Mouse (Mus musculus) spleen, adult 2 months (tissue): ENCODE measurements around the gene Atg4d.
"Not testable (repeated sequence)": the region's sequence is repeated elsewhere in the genome, so short reads cannot be mapped to it uniquely, and the experiment has no call there.

Experiments
- CTCF ChIP-seq: fragments of 200-500 bp; IDR thresholded peaks from 2 replicates; pipeline ENCODE4 v1.5.1; 2011; ENCODE audit warnings: mild to moderate bottlenecking, inconsistent platforms; ENCODE audit not compliant: insufficient read depth, insufficient read length, insufficient replicate concordance; ENCODE audit errors: extremely low read depth
- POLR2A ChIP-seq: fragments of 200-500 bp; IDR thresholded peaks from 2 replicates; pipeline ENCODE4 v1.6.1; 2011; ENCODE audit warnings: low read depth, low read length, inconsistent platforms

GRCm38 (mm10) chr9:21223490-21223889 is 41.6 kb upstream of the Atg4d start:
- TF ChIP-seq CTCF, POLR2A: not testable (repeated sequence)
